Mouse (Mus musculus) heart, adult 2 months (tissue): ENCODE measurements at regions not wholly inside any gene's neighbourhood (a gene's known extent, or its start where the extent isn't known, plus 50 kb on each side); places are given as distances from the start of the nearest gene placed in this dataset.

Experiments
- CTCF ChIP-seq: fragments of 200-600 bp; IDR thresholded peaks from 2 replicates; pipeline ENCODE4 v1.8.1; 2022; ENCODE audit warnings: antibody characterized with exemption, mild to moderate bottlenecking, moderate library complexity
- POLR2A ChIP-seq: fragments of 200-500 bp; IDR thresholded peaks from 2 replicates; pipeline ENCODE4 v1.6.1; 2011; ENCODE audit warnings: mild to moderate bottlenecking, low read depth, low read length, control low read depth; ENCODE audit not compliant: insufficient read depth

- TF ChIP-seq CTCF: no peak
- no peak for TF ChIP-seq POLR2A
Observed at GRCm38 (mm10) chr2:147851186-147851802, 195.5 kb downstream of the Foxa2 start.
